Mouse (Mus musculus) embryonic facial prominence, embryonic 15.5 days (tissue): ENCODE data around the gene Aimp1. TPM values are rescaled to one million over a fixed set of nuclear protein-coding genes. Genes with fewer than 3 reads are reported as not detected.

ENCODE experiments used
- ATAC-seq: fragments of 200-750 bp; cut with Nextera tagmentation; 2 replicates; pipeline ENCODE4 v1.8.0; 2017; ENCODE audit warnings: low read depth, moderate TSS enrichment; ENCODE audit not compliant: insufficient number of reproducible peaks, low FRiP score, low TSS enrichment
- H3K27ac ChIP-seq: fragments of 300-500 bp; sonication (generic); replicated peaks from 2 replicates; pipeline ENCODE4 v1.5.1; 2015; ENCODE audit warnings: mild to moderate bottlenecking, inconsistent platforms
- H3K27me3 ChIP-seq: fragments of 300-500 bp; sonication (generic); 2 replicates; pipeline ENCODE4 v1.6.1; 2015; ENCODE audit warnings: inconsistent platforms
- H3K36me3 ChIP-seq: fragments of 300-500 bp; sonication (generic); 2 replicates; pipeline ENCODE4 v1.6.1; 2015; ENCODE audit warnings: mild to moderate bottlenecking, inconsistent platforms
- H3K4me1 ChIP-seq: fragments of 300-500 bp; sonication (generic); 2 replicates; pipeline ENCODE4 v1.6.1; 2015; ENCODE audit warnings: inconsistent platforms
- H3K4me2 ChIP-seq: fragments of 300-500 bp; sonication (generic); replicated peaks from 2 replicates; pipeline ENCODE4 v1.6.1; 2015; ENCODE audit warnings: mild to moderate bottlenecking, inconsistent platforms
- H3K4me3 ChIP-seq: fragments of 300-500 bp; sonication (generic); replicated peaks from 2 replicates; pipeline ENCODE4 v1.5.1; 2015; ENCODE audit warnings: mild to moderate bottlenecking, inconsistent platforms
- H3K9ac ChIP-seq: fragments of 300-500 bp; sonication (generic); 2 replicates; pipeline ENCODE4 v1.6.1; 2015; ENCODE audit warnings: inconsistent platforms
- H3K9me3 ChIP-seq: fragments of 300-500 bp; sonication (generic); replicated peaks from 2 replicates; pipeline ENCODE4 v1.6.1; 2016; ENCODE audit warnings: inconsistent platforms
- WGBS: fragments of 180-500 bp; shearing (Covaris S2); methylation state at CpG from one replicate; pipeline ENCODE4 v1.1.7; 2015; 5-methylcytosine and 5-hydroxymethylcytosine counted together
- polyA plus RNA-seq: library from polyadenylated mRNA; unstranded; fragments of >200 nt; fragmentation: Nextera tagmentation; extraction: Ambion mirVana; gene quantifications from 2 replicates; pipeline ENCODE4 v1.2.1, GENCODE M21; 2015

The Aimp1 gene
- 62.0 and 65.7 TPM in 2 replicates for polyA plus RNA-seq

- H3K27ac ChIP-seq, result peak within 1 kb of the TSS; percentile 95
- H3K4me1 ChIP-seq, result peaks cover 11% of the 10 kb centered on the region
- peak within 1 kb of the TSS; percentile 89 for H3K4me3 ChIP-seq
- 2% methylated on average over 27 of the region's 27 CpGs for WGBS
- no peaks in the 10 kb centered on the region for H3K9me3 ChIP-seq
- peaks cover 2% of the 10 kb centered on the region; the same call in 1 of the 2 replicates for H3K36me3 ChIP-seq
- no peak for ATAC-seq
- peak within 1 kb of the TSS; percentile 67 for H3K4me2 ChIP-seq
- peak within 1 kb of the TSS; percentile 85 for H3K9ac ChIP-seq
- H3K27me3 ChIP-seq, result no peaks in the 10 kb centered on the region
Observed at GRCm38 (mm10) chr3:132684231-132684928, at the start of gene Aimp1. Aimp1 (minus strand) TSS chr3:132684370.

GRCm38 (mm10) chr3:132724326-132724725, 40.2 kb upstream of the Aimp1 start:
- H3K9me3 ChIP-seq, result no peaks in the 10 kb centered on the region
- H3K36me3 ChIP-seq, result peaks cover 34% of the 10 kb centered on the region
- no peak overlapping the region for H3K4me3 ChIP-seq
- 93% methylated on average over 3 of the region's 3 CpGs for WGBS
- H3K4me2 ChIP-seq, result no peak overlapping the region
- H3K27ac ChIP-seq, result no peak overlapping the region
- no peak overlapping the region for H3K9ac ChIP-seq
- no peaks in the 10 kb centered on the region for H3K4me1 ChIP-seq
- no peak for ATAC-seq
- no peaks in the 10 kb centered on the region for H3K27me3 ChIP-seq

GRCm38 (mm10) chr3:132717316-132717715, 33.1 kb upstream of the Aimp1 start:
- no peak overlapping the region for H3K4me3 ChIP-seq
- WGBS, result 91% methylated on average over 4 of the region's 4 CpGs
- H3K27ac ChIP-seq, result no peak overlapping the region
- ATAC-seq, result no peak
- H3K9ac ChIP-seq, result no peak overlapping the region
- peaks cover 14% of the 10 kb centered on the region for H3K36me3 ChIP-seq
- no peaks in the 10 kb centered on the region for H3K27me3 ChIP-seq
- H3K4me1 ChIP-seq, result no peaks in the 10 kb centered on the region
- no peaks in the 10 kb centered on the region for H3K9me3 ChIP-seq
- no peak overlapping the region for H3K4me2 ChIP-seq

GRCm38 (mm10) chr3:132713913-132714312, 29.7 kb upstream of the Aimp1 start:
- Histone ChIP-seq H3K27me3 (no peaks in the 10 kb centered on the region), H3K4me1 (no peaks in the 10 kb centered on the region), H3K27ac (no peak overlapping the region), H3K4me2 (no peak overlapping the region), H3K4me3 (no peak overlapping the region), H3K36me3 (no peaks in the 10 kb centered on the region), H3K9me3 (no peaks in the 10 kb centered on the region), H3K9ac (no peak overlapping the region)
- 34% methylated on average over 5 of the region's 5 CpGs for WGBS
- ATAC-seq, result no peak

- no peak overlapping the region for H3K9ac ChIP-seq
- no peak overlapping the region for H3K27ac ChIP-seq
- no peak overlapping the region for H3K4me3 ChIP-seq
- ATAC-seq, result no peak
- no peaks in the 10 kb centered on the region for H3K4me1 ChIP-seq
- H3K27me3 ChIP-seq, result no peaks in the 10 kb centered on the region
- WGBS, result 81% methylated on average over 4 of the region's 4 CpGs
- H3K36me3 ChIP-seq, result 0 out of 2 replicates have a peak, but pooled peaks cover 5% of the 10 kb centered on the region
- H3K4me2 ChIP-seq, result no peak overlapping the region
- H3K9me3 ChIP-seq, result no peaks in the 10 kb centered on the region
Observed at GRCm38 (mm10) chr3:132706977-132707376, 22.8 kb upstream of the Aimp1 start.

- H3K4me3 ChIP-seq, result no peak overlapping the region
- H3K27ac ChIP-seq, result no peak overlapping the region
- H3K9ac ChIP-seq, result no peak overlapping the region
- WGBS, result 88% methylated on average over 3 of the region's 3 CpGs
- no peaks in the 10 kb centered on the region for H3K27me3 ChIP-seq
- no peaks in the 10 kb centered on the region for H3K9me3 ChIP-seq
- 0 out of 2 replicates have a peak, but pooled peaks cover 5% of the 10 kb centered on the region for H3K36me3 ChIP-seq
- no peaks in the 10 kb centered on the region for H3K4me1 ChIP-seq
- ATAC-seq, result no peak
- H3K4me2 ChIP-seq, result no peak overlapping the region
Observed at GRCm38 (mm10) chr3:132704216-132704615, 20.0 kb upstream of the Aimp1 start.

- Histone ChIP-seq H3K9ac (no peak overlapping the region), H3K36me3 (0 out of 2 replicates have a peak, but pooled peaks cover 5% of the 10 kb centered on the region), H3K4me3 (no peak overlapping the region), H3K27me3 (no peaks in the 10 kb centered on the region), H3K9me3 (no peaks in the 10 kb centered on the region), H3K27ac (no peak overlapping the region), H3K4me2 (no peak overlapping the region), H3K4me1 (no peaks in the 10 kb centered on the region)
- no peak for ATAC-seq
- 55% methylated on average over 3 of the region's 3 CpGs for WGBS
Observed at GRCm38 (mm10) chr3:132701368-132701767, 17.2 kb upstream of the Aimp1 start.

GRCm38 (mm10) chr3:132683447-132684230, 531 bp downstream of the Aimp1 start, which contains the start of gene Tbck:
Tbck (plus strand) TSS chr3:132684144.
- Histone ChIP-seq H3K36me3 (peaks cover 2% of the 10 kb centered on the region; the same call in 1 of the 2 replicates), H3K4me1 (peaks cover 11% of the 10 kb centered on the region), H3K27ac (peak within 1 kb of the TSS; percentile 95), H3K27me3 (no peaks in the 10 kb centered on the region), H3K9me3 (no peaks in the 10 kb centered on the region), H3K9ac (peak within 1 kb of the TSS; percentile 85), H3K4me3 (peak within 1 kb of the TSS; percentile 89), H3K4me2 (peak within 1 kb of the TSS; percentile 67)
- ATAC-seq, result peak; percentile 97
- under 1% methylated on average over 42 of the region's 42 CpGs for WGBS

GRCm38 (mm10) chr3:132677494-132677893, 6.7 kb downstream of the Aimp1 start:
- 89% methylated on average over 2 of the region's 2 CpGs for WGBS

GRCm38 (mm10) chr3:132655955-132656354, 28.2 kb downstream of the Aimp1 start:
- no peak overlapping the region for H3K4me2 ChIP-seq
- no peaks in the 10 kb centered on the region for H3K4me1 ChIP-seq
- no peaks in the 10 kb centered on the region for H3K27me3 ChIP-seq
- no peak overlapping the region for H3K9ac ChIP-seq
- H3K36me3 ChIP-seq, result peaks cover 20% of the 10 kb centered on the region
- H3K4me3 ChIP-seq, result no peak overlapping the region
- ATAC-seq, result no peak
- WGBS, result 80% methylated on average over 2 of the region's 2 CpGs
- H3K27ac ChIP-seq, result no peak overlapping the region
- H3K9me3 ChIP-seq, result no peaks in the 10 kb centered on the region

More at GRCm38 (mm10) chr3:132677494-132677893, 6.7 kb downstream of the Aimp1 start:
- H3K4me1 ChIP-seq, result peaks cover 2% of the 10 kb centered on the region
- H3K4me3 ChIP-seq, result no peak overlapping the region
- H3K36me3 ChIP-seq, result peaks cover 21% of the 10 kb centered on the region
- no peak overlapping the region for H3K4me2 ChIP-seq
- no peak overlapping the region for H3K27ac ChIP-seq
- H3K9me3 ChIP-seq, result no peaks in the 10 kb centered on the region
- no peaks in the 10 kb centered on the region for H3K27me3 ChIP-seq
- no peak for ATAC-seq
- no peak overlapping the region for H3K9ac ChIP-seq

- H3K27me3 ChIP-seq, result no peaks in the 10 kb centered on the region
- no peak overlapping the region for H3K27ac ChIP-seq
- ATAC-seq, result no peak
- H3K4me2 ChIP-seq, result no peak overlapping the region
- H3K4me1 ChIP-seq, result no peaks in the 10 kb centered on the region
- no peak overlapping the region for H3K9ac ChIP-seq
- peaks cover 3% of the 10 kb centered on the region for H3K36me3 ChIP-seq
- 85% methylated on average over 7 of the region's 7 CpGs for WGBS
- no peak overlapping the region for H3K4me3 ChIP-seq
- H3K9me3 ChIP-seq, result no peaks in the 10 kb centered on the region
Observed at GRCm38 (mm10) chr3:132653959-132654358, 30.2 kb downstream of the Aimp1 start.
